Mouse (Mus musculus) CH12.LX (cell line): ENCODE measurements at regions not wholly inside any gene's neighbourhood (a gene's known extent, or its start where the extent isn't known, plus 50 kb on each side); places are given as distances from the start of the nearest gene placed in this dataset.

Source experiments
- DNase-seq: peaks from one replicate; pipeline ENCODE4 v3.0.0-alpha.2; 2013; ENCODE audit errors: extremely low read depth
- H3K27ac ChIP-seq: 2 replicates; pipeline ENCODE4 v1.5.1; 2012; ENCODE audit warnings: low read depth, mild to moderate bottlenecking, control low read depth, moderate library complexity; ENCODE audit not compliant: insufficient read depth
- H3K27me3 ChIP-seq: replicated peaks from 2 replicates; pipeline ENCODE3; 2012; ENCODE audit warnings: inconsistent platforms
- H3K36me3 ChIP-seq, 2 experiments: replicated peaks in 1 of 2; 2 replicates each; pipeline versions ENCODE3 to v1.6.1; 2012; ENCODE audit warnings: inconsistent platforms in 1 of 2, low read length in 1 of 2, mild to moderate bottlenecking in 1 of 2, mixed read lengths in 1 of 2, moderate library complexity in 1 of 2; ENCODE audit not compliant: control insufficient read depth in 1 of 2, insufficient read depth in 1 of 2
- H3K4me1 ChIP-seq, 2 experiments: 2 replicates each; pipeline ENCODE4 v1.6.1; 2012; ENCODE audit warnings: inconsistent platforms in 1 of 2, moderate library complexity in 1 of 2; ENCODE audit not compliant: insufficient read depth in 2 of 2, control insufficient read depth in 1 of 2
- H3K4me2 ChIP-seq: 2 replicates; pipeline ENCODE4 v1.6.1; 2012; ENCODE audit warnings: low read depth, mild to moderate bottlenecking, control low read depth; ENCODE audit not compliant: poor library complexity, insufficient read depth, severe bottlenecking
- H3K4me3 ChIP-seq, 3 experiments: fragments of 150-350 bp in 1 of 3; sonication (generic) in 1 of 3; replicated peaks in 1 of 3; 2 replicates each; pipeline versions ENCODE3 to v1.5.1; 2011 to 2012; ENCODE audit warnings: low read depth in 2 of 3, low read length in 2 of 3, mild to moderate bottlenecking in 2 of 3, moderate library complexity in 2 of 3, control low read depth in 1 of 3, improper control_type of control experiment in 1 of 3, inconsistent platforms in 1 of 3, mixed read lengths in 1 of 3; ENCODE audit not compliant: poor library complexity in 1 of 3
- H3K79me2 ChIP-seq: replicated peaks from 2 replicates; pipeline ENCODE4 v1.6.1; 2012; ENCODE audit warnings: mild to moderate bottlenecking, moderate library complexity; ENCODE audit not compliant: control insufficient read depth, poor library complexity, insufficient read depth, severe bottlenecking; ENCODE audit errors: extremely low read depth
- H3K9ac ChIP-seq: 2 replicates; pipeline ENCODE4 v1.6.1; 2012; ENCODE audit warnings: low read depth, mild to moderate bottlenecking, control low read depth, moderate library complexity; ENCODE audit not compliant: insufficient read depth
- H3K9me3 ChIP-seq: replicated peaks from 2 replicates; pipeline ENCODE3; 2012; ENCODE audit warnings: low read length, inconsistent platforms, mixed read lengths
- BHLHE40 ChIP-seq: IDR thresholded peaks from 2 replicates; pipeline ENCODE4 v1.6.1; 2011; ENCODE audit warnings: mild to moderate bottlenecking, low read depth, low read length, improper control_type of control experiment
- CHD1 ChIP-seq: IDR thresholded peaks from 2 replicates; pipeline ENCODE4 v1.6.1; 2012; ENCODE audit warnings: low read depth, low read length, improper control_type of control experiment, inconsistent platforms
- CHD2 ChIP-seq: IDR thresholded peaks from 2 replicates; pipeline ENCODE4 v1.6.1; 2011; ENCODE audit warnings: low read length, improper control_type of control experiment
- CTCF ChIP-seq, 2 experiments: IDR thresholded peaks in 1 of 2; conservative IDR thresholded peaks in 1 of 2; 2 replicates each; pipeline ENCODE4 v1.5.1; 2011 to 2012; ENCODE audit warnings: low read depth in 2 of 2, low read length in 2 of 2, improper control_type of control experiment in 1 of 2, inconsistent platforms in 1 of 2, mild to moderate bottlenecking in 1 of 2, moderate library complexity in 1 of 2
- EP300 ChIP-seq: IDR thresholded peaks from 2 replicates; pipeline ENCODE4 v1.6.1; 2011; ENCODE audit warnings: low read length, improper control_type of control experiment
- ETS1 ChIP-seq: conservative IDR thresholded peaks from 2 replicates; pipeline ENCODE4 v1.6.1; 2012; ENCODE audit warnings: low read depth, mild to moderate bottlenecking, inconsistent platforms, low read length, improper control_type of control experiment, moderate library complexity
- GABPA ChIP-seq: IDR thresholded peaks from 2 replicates; pipeline ENCODE4 v1.6.1; 2012; ENCODE audit warnings: low read depth, low read length, improper control_type of control experiment, inconsistent platforms; ENCODE audit not compliant: insufficient replicate concordance
- IRF4 ChIP-seq: IDR thresholded peaks from 2 replicates; pipeline ENCODE4 v1.6.1; 2014; ENCODE audit warnings: low read depth, mild to moderate bottlenecking, inconsistent platforms, low read length, improper control_type of control experiment
- JUN ChIP-seq: IDR thresholded peaks from 2 replicates; pipeline ENCODE4 v1.6.1; 2011; ENCODE audit warnings: low read depth, mild to moderate bottlenecking, low read length, improper control_type of control experiment, moderate library complexity; ENCODE audit not compliant: insufficient read depth
- MAX ChIP-seq: IDR thresholded peaks from 2 replicates; pipeline ENCODE4 v1.6.1; 2011; ENCODE audit warnings: low read length, improper control_type of control experiment
- MEF2A ChIP-seq: IDR thresholded peaks from 2 replicates; pipeline ENCODE4 v1.6.1; 2014; ENCODE audit warnings: low read depth, mild to moderate bottlenecking, inconsistent platforms, low read length, improper control_type of control experiment, borderline replicate concordance
- MXI1 ChIP-seq: IDR thresholded peaks from 2 replicates; pipeline ENCODE4 v1.6.1; 2011; ENCODE audit warnings: mild to moderate bottlenecking, low read depth, low read length, improper control_type of control experiment
- SIN3A ChIP-seq: IDR thresholded peaks from 2 replicates; pipeline ENCODE4 v1.6.1; 2012; ENCODE audit warnings: low read length, improper control_type of control experiment, inconsistent platforms
- SMC3 ChIP-seq: IDR thresholded peaks from 2 replicates; pipeline ENCODE4 v1.6.1; 2011; ENCODE audit warnings: low read depth, low read length, improper control_type of control experiment
- TCF12 ChIP-seq: IDR thresholded peaks from 2 replicates; pipeline ENCODE4 v1.6.1; 2014; ENCODE audit warnings: low read depth, mild to moderate bottlenecking, inconsistent platforms, low read length, improper control_type of control experiment
- UBTF ChIP-seq: IDR thresholded peaks from 2 replicates; pipeline ENCODE4 v1.6.1; 2012; ENCODE audit warnings: low read depth, mild to moderate bottlenecking, inconsistent platforms, low read length, improper control_type of control experiment, moderate library complexity
- USF2 ChIP-seq: conservative IDR thresholded peaks from 2 replicates; pipeline ENCODE4 v1.6.1; 2011; ENCODE audit warnings: low read depth, low read length, improper control_type of control experiment
- ZKSCAN1 ChIP-seq: IDR thresholded peaks from 2 replicates; pipeline ENCODE4 v1.6.1; 2012; ENCODE audit warnings: low read depth, inconsistent platforms, low read length, improper control_type of control experiment, borderline replicate concordance
- ZNF384 ChIP-seq: IDR thresholded peaks from 2 replicates; pipeline ENCODE4 v1.6.1; 2012; ENCODE audit warnings: low read depth, low read length, improper control_type of control experiment, inconsistent platforms
- dilution Hi-C: fragments of 300-500 bp; cut with MboI; formaldehyde crosslinking; loops from 2 replicates; pipeline ENCODE4 v1.14.3; 2020; ENCODE audit warnings: low sequenced_read_pairs; ENCODE audit not compliant: extremely low pct_unique_long_range_greater_than_20kb, extremely low pct_ligation_motif_present
- in situ Hi-C: fragments of 300-500 bp; cut with MboI; formaldehyde crosslinking; loops from 3 replicates; pipeline ENCODE4 v1.14.3; 2019; ENCODE audit warnings: low sequenced_read_pairs, low pct_ligation_motif_present, low pct_unique_long_range_greater_than_20kb, mixed read lengths

GRCm38 (mm10) chr13:107576701-107577100 lies 467.5 kb upstream of the Smim15 start:
- Histone ChIP-seq H3K27ac (no peak overlapping the region), H3K9ac (no peak overlapping the region)

GRCm38 (mm10) chr13:107575025-107575424 lies 469.2 kb upstream of the Smim15 start:
- Histone ChIP-seq H3K27ac (no peak overlapping the region), H3K4me2 (no peak overlapping the region), H3K9ac (no peak overlapping the region), H3K4me3 (no peak overlapping the region), H3K36me3 (no peaks in the 10 kb centered on the region), H3K9me3 (no peaks in the 10 kb centered on the region), H3K79me2 (no peaks in the 10 kb centered on the region), H3K27me3 (no peaks in the 10 kb centered on the region), H3K4me1 (peaks cover 25 to 52% of the 10 kb centered on the region in 2 experiments)
- dilution Hi-C loops (no loop called here), in situ Hi-C loops (no loop called here)
- DNase-seq = peak; percentile 61
- TF ChIP-seq UBTF = no peak
- peak; percentile 51 for TF ChIP-seq ETS1
- no peak for TF ChIP-seq SIN3A
- no peak for TF ChIP-seq GABPA
- peak; percentile 48; the same call in 1 of the 2 replicates for TF ChIP-seq CHD2
- TF ChIP-seq JUN = peak; percentile 34; the same call in 1 of the 2 replicates
- no peak for TF ChIP-seq USF2
- peak; percentile 10; the same call in 1 of the 2 replicates for TF ChIP-seq SMC3
- TF ChIP-seq CTCF (conservative IDR thresholded peaks at IDR 0.05 in 1 of 2, IDR thresholded peaks at IDR 0.05 in 1 of 2; ENCODE audit: low read depth in 2 of 2, low read length in 2 of 2) = no peak; a peak in 1 of 4 replicates
- peak; percentile 71 for TF ChIP-seq EP300
- peak; percentile 60; the same call in 1 of the 2 replicates for TF ChIP-seq MEF2A
- peak; percentile 37; the same call in 1 of the 2 replicates for TF ChIP-seq TCF12
- peak; percentile 79 for TF ChIP-seq IRF4
- TF ChIP-seq CHD1 = 0 out of 2 replicates have a peak, but pooled peaks have one; percentile 17
- TF ChIP-seq ZNF384 = no peak
- 0 out of 2 replicates have a peak, but pooled peaks have one; percentile 38 for TF ChIP-seq BHLHE40
- 0 out of 2 replicates have a peak, but pooled peaks have one; percentile 10 for TF ChIP-seq MAX

More at GRCm38 (mm10) chr13:107576701-107577100, 467.5 kb upstream of the Smim15 start:
- no peak for TF ChIP-seq EP300
- no peak for TF ChIP-seq ETS1
- TF ChIP-seq MXI1 = no peak
- TF ChIP-seq ZKSCAN1 = no peak
- Histone ChIP-seq H3K4me3 (no peak overlapping the region), H3K79me2 (no peaks in the 10 kb centered on the region), H3K9me3 (no peaks in the 10 kb centered on the region), H3K27me3 (no peaks in the 10 kb centered on the region), H3K4me2 (no peak overlapping the region), H3K36me3 (no peaks in the 10 kb centered on the region), H3K4me1 (peaks cover 25 to 39% of the 10 kb centered on the region in 2 experiments)
- in situ Hi-C loops = no loop called here
- dilution Hi-C loops = no loop called here
- no peak for DNase-seq
